Mouse (Mus musculus) liver, adult (tissue): Measurements from ENCODE around the gene Clock.

Experiments
- GATA4 ChIP-seq: IDR thresholded peaks from 2 replicates; pipeline ENCODE4 v1.6.1; 2014; ENCODE audit warnings: mild to moderate bottlenecking, low read length; ENCODE audit not compliant: insufficient replicate concordance

The Clock gene

DNA sequence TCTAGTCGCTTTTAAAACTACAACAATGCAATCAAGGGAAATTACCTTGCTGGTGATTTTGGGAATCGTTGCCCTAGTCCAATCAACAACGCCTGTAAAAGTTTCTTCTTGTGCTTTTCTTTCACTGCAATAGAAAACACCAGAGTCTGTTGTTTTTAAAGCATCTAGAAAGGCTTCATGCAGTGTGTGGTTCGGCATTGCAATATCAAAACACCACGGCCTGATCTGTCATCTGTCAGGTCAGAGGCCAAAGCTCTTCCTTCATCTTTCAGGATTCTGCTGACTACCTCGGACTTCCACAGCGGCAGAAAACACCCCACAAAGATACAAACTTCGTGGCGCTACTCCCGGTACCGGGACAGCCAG lies 1.2 kb downstream of the Clock start:
- TF ChIP-seq GATA4: no peak

DNA sequence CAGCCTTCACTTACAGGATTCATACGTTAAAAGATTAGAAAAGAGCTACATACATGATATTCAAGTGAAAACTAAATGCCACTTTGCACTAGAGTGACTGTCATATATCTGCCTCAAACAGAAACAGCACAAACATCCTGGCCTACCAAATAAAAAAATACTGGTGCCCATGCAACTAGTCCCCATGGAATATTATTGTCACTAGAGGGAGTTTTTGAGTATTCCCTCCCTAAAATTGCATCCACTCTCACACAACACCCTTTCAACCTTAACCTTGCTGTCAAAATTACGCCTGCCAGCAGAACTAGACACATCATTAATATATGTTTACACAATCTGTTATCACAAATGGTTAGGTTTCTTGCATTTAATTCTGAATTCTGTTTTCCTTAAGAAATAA lies 2.6 kb downstream of the Clock start:
- no peak for TF ChIP-seq GATA4

DNA sequence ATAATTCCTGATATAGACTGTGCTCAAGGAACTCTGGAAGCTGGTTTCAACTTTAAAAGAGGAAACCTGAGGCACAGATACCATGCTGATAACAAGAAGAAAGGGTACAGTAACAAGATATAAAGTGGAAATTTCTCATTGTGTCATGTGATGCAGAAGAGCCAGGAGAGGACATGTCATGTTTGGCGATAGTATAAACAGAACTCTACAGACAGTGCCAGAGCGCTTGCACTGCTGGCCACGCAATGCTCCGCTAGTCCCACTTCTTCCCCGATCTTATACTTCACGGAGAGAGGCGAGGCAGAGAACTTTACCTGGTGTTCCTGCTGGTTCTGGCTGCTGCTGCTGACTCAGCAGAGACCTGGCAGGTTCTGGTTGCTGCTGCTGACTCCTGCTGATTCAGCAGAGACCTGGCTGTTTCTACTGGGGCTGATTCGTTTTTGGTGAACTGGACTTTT lies 15.3 kb downstream of the Clock start:
- TF ChIP-seq GATA4: peak; percentile 53; the same call in 1 of the 2 replicates

DNA sequence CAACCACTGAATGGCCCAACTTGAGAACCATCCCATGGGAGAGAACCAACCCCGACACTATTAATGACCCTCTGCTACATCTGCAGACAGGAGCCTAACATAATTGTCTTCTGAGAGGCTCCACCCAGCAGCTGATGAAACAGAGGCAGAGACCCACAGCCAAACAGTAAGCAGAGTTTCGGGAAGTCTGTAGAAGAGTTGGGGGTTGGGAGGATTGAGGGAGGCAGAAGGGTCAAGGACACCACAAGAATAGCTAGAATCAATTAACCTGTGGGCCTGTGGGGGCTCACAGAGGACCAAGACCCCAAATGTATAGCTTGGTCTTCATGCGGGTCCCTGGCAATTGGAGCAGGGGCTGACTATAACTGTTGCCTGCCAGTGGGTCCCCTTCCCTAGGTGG lies 16.3 kb downstream of the Clock start:
- no peak for TF ChIP-seq GATA4

DNA sequence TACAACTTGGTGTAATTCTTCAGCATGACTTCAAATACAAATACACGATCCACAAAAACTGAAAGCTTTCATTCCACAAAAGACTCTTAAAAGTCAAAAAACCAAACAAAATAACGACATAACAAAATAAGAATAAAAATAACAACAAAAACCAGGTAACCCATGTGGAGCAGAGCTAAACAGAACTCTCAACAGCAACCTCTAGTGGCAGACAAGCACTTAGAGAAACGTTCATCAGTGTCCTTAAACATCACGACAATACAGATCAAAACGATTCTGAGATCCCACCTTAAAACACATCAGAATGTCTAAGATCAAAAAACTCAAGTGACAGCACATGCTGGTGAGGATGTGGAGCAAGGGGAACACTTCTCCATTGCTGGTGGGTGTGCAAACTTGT lies 17.5 kb downstream of the Clock start:
- TF ChIP-seq GATA4: no peak

DNA sequence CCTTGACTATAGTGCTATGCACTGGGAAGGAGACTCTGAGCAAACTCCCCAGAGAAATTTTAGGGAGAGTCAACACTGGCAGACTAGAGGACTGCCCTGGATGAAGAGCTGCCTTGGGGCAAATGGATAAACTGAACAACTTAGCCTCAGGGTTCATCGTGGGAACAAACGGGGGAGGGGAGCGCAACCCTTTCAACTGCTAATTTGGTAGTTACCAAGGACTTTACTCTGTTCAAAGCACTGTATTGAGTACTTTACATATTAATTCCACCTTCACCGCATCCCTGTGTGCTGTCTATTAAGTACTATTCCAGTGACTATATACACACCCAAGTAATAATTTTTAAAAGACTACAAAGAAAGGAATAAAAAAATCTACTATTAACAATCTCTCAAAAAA lies 18.9 kb downstream of the Clock start:
- no peak for TF ChIP-seq GATA4

DNA sequence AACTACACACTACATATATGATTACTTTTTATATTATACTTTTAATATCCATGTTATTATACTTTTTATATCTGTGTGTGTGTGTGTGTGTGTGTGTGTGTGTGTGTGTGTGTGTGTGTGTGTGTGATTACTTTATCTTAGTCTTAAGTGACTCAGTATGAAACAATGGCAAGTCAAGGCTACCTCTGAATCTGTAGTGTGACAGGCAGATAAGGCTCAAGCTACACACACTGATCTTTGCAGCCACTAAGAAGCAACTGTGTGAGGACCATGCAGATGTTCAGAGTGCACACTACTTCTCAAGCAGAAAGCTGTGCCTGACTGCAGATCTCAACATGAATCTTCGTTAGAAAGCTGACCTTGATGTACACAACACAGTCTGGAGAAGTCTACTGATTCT lies 20.7 kb downstream of the Clock start:
- no peak for TF ChIP-seq GATA4

DNA sequence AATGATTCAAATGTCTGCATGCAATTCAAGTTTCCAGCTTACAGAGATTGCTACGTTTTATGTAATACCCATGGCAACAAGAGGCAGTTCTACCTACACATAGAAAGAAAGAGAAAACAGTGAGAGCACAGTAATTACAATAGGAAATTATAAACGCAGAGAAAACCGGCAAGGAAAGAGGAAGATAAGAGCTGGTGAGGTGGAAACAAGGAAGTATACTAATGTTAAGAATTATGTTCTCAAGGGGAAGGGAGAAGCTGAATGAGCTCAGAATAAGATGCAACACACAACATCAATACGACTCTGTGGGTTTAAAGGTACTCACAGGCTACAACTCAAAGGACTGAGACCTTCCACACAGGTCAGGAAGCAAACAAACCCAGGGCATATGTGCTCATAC lies 29.6 kb downstream of the Clock start:
- TF ChIP-seq GATA4: no peak

DNA sequence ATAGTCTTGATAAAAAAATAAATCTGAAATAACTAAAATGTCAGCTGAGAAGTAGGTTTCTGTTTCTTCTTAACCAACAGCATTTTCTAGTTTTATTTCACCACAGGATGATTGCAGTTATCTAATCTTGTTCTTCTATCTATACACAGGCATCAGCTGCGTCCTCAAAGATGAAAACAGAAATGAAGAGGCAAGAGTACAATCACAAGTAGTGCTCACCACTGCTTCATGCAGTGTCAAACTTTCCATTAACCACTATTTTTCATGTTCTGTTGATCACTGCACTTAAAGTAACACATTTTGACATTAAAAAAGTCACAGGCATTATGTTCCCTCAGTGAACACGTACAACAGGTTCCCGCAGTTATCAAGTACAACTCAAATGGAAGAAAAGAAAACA lies 53.6 kb downstream of the Clock start:
- TF ChIP-seq GATA4: no peak

DNA sequence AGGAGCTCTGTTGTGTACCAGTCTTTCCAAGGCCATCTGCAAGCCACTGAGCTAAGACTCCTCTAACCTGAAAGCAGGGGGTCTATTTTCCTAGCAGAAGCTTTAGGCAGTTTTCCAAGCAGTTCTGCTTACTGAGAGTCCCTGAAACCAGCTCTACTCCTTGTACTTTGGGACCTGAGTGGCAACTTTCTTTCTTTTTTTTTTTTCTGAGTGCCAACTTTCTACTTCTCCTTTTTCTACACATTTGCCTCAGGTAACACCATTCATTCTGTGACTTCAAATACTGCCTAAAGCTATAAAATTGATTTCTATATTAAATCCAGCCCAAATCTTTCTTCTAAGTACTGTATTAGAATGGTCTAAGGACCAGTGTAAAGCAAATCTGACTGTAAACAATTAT lies 58.1 kb downstream of the Clock start:
- no peak for TF ChIP-seq GATA4

DNA sequence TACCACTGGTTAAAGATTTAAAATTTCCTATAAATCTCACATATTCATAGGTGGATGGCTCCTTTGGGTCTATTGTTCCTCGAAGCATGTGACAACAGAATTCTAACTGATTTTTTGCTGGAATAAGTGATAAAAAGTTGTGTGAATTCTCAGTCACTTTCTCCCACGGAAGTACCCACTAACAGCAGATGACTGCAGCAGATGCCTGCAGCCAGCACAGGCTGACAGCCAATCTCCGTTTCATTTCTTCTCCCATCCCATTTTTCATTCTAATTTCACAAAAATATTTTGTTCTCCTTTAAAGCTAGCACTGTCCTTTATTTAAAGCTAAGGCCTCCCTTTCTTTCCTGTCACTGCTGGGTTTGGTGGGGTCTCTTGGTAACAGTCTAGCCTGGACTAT lies 59.2 kb downstream of the Clock start:
- TF ChIP-seq GATA4: no peak

DNA sequence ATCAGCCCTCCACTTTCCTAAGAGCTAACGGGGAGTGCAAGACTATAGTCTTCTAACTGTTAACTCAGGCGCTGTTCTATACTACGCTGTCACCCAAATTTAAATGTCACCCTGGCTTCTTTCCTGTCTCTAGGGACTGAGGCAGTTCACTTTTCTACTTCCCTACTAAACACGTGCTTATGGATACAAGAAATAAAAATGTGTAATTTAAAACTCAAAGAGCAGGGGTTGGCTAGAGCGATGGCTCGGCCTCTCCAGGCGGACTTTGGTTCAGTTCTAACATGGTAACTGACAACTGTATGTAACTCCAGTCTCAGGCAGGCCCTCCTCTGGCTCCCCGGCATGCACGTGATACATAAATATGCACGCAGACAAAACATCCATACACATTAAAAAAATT lies 60.2 kb downstream of the Clock start:
- TF ChIP-seq GATA4: no peak

DNA sequence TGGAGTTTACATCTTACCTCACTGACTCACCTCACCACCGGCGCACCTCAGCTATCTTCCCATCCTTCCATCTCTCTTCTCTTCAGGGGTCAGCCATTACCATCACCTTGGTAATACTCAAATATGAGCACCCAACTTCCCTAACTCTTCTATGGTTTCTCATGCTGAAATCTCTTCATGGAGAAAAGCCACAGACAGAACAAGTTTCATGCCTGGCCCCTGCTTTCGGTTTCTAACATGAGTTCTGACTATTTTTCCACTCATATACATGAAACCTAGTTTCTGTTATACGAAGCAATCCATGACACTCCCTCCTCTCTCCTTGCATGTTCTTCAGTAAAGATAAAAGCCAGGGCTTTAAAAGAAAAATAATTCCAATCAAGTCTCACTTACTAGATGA lies 60.7 kb downstream of the Clock start:
- TF ChIP-seq GATA4: no peak

DNA sequence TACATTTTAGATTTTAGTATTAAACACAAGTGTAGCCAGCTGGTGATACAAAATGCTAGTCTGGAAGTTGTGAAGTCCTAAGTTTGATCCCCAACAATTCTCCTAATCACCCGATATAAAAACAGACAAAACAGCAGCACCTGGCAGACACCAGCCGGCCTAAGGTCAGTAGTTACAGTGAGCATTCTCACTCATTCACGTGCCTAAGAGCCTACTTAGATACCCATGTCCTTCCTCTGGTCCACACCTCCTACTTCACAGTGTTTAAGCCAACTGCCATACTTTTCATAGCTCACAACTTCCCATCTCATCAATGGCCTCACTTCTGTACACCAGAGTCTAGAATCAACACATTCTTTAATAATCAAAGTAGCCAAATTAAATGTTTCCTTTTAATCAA lies 61.3 kb downstream of the Clock start:
- TF ChIP-seq GATA4: no peak

DNA sequence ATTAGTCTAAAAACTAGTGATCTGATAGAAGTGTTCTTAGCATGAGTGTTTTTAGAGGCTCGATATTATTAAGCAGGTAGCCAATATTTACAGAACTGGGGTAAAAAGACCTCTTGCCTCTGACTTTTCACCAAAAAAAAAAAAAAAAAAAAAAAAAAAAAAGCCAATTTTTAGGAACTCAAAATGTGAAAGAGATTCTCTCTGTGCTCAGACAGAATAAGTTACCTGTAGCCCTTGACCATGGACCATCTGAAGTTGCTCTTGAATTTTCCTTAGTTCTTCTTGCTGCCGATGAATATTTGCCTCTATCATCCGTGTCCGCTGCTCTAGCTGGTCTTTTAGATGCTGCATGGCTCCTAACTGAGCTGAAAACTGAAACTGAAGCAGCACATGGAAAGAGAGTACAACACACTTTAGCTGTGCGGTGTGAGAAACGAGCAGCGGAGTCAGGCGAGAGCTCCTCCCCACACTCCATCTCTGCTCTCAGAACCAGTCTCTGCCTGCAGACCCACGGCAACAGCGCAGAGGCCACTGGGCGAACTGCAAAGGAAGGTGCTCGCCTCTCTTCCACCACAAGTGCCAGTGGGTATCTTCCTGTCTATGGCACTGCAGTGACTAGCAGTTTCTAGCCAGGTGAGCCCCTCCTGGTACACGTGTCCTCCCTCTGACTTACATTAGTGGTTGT lies 73.3 kb downstream of the Clock start:
- no peak for TF ChIP-seq GATA4

DNA sequence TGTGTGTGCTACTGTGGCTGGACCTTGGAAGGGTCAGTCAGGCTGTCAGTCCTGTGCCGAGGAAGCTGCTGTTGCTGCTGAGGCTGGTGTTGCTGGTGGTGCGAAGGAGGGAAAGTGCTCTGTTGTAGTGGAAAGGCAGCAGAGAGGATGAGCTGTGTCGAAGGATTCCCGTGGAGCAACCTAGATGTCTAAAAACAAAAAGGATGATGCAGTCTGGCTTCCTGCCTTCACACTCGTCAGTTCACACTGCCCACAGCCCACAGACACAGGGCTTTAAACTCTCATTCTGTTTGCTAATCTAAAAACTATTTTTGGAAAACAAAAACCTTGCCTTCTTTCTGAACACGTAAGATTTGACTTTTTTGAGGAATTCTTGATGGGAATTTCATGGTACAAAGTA lies 87.9 kb downstream of the Clock start:
- no peak for TF ChIP-seq GATA4

DNA sequence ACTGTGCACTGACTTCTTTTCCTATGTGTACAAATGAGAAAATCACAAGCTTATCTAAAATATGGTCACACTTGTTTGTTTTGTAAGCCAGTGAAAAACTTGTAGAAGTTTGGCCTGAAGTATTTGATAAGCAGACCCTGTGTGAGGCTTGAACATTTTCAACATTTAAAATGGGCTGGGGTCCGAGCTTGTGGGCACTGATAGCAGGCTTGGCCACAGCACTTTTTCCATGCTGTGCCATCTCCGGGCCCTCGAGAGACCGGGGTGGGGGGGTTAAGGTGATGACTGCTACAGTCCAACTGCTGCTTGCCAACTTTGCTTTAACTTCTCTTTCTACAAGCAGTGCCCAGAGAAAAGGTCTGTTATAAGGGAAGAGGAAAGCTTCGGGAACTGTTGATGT lies 96.5 kb downstream of the Clock start:
- no peak for TF ChIP-seq GATA4
